Mouse (Mus musculus): ENCODE data around the gene 4930563M21Rik. TPM values are rescaled to one million over a fixed set of nuclear protein-coding genes. Genes with fewer than 3 reads are reported as not detected.

4930563M21Rik gene
- total RNA-seq (2021) (not detected), polyA plus RNA-seq (2012; rRNA removed) (not detected in 2 replicates)
- long read RNA-seq, result 0 reads

DNA sequence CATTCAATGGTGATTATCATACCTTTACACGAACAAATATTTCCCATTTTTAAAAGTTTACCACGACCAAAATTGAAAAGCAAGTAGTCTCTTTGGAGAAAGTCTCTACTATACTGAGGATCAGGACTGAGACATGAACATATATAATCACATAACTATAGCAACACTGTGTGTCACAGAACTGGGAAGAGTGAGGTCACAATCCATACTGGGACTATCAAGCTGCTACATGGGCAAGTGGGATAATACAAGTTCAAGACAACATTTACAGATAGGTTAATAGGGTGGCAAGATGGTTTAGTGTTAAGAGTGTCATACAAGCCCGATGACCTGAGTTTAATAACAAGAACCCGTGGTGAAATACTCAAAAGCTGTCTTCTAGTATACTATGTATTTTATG is at the start of gene 4930563M21Rik:
TSS of gene 4930563M21Rik (minus strand) at position 101 of the 400 bp plus-strand sequence.
- no peak for TF ChIP-seq CTCF (IDR thresholded peaks at IDR 0.05)
- no peak for TF ChIP-seq POLR2A (IDR thresholded peaks at IDR 0.05; ENCODE audit: insufficient read depth, low read depth, low read length)
- 65% methylated on average over 4 of the region's 4 CpGs for WGBS
- Histone ChIP-seq H3K4me3 (no peak within 1 kb of the TSS), H3K27me3 (ENCODE audit: control insufficient read depth, insufficient read depth, low read length) (no peaks in the 10 kb centered on the region), H3K27ac (no peak within 1 kb of the TSS), H3K36me3 (ENCODE audit: control insufficient read depth, insufficient read depth, low read length) (no peaks in the 10 kb centered on the region), H3K4me1 (ENCODE audit: control insufficient read depth, insufficient read depth, low read length) (no peaks in the 10 kb centered on the region), H3K9ac (ENCODE audit: low read depth, low read length) (no peak within 1 kb of the TSS), H3K79me2 (replicated peaks; ENCODE audit: control insufficient read depth, insufficient read depth, low read length) (no peaks in the 10 kb centered on the region)
- intact Hi-C loops (cut with DNase I), result no loop called here
- no peak for DNase-seq

GRCm38 (mm10) chr9:56056147-56056546 is 45.8 kb upstream of the 4930563M21Rik start:
- no peak for DNase-seq
- Histone ChIP-seq H3K79me2 (replicated peaks; ENCODE audit: control insufficient read depth, insufficient read depth, low read length) (no peaks in the 10 kb centered on the region), H3K36me3 (ENCODE audit: control insufficient read depth, insufficient read depth, low read length) (peaks cover 11% of the 10 kb centered on the region), H3K27ac (no peak overlapping the region), H3K27me3 (ENCODE audit: control insufficient read depth, insufficient read depth, low read length) (no peaks in the 10 kb centered on the region), H3K4me3 (no peak overlapping the region), H3K9ac (ENCODE audit: low read depth, low read length) (no peak overlapping the region), H3K4me1 (ENCODE audit: control insufficient read depth, insufficient read depth, low read length) (no peaks in the 10 kb centered on the region)
- intact Hi-C loops (cut with DNase I), result no loop called here
- TF ChIP-seq EP300 (IDR thresholded peaks at IDR 0.05; ENCODE audit: insufficient read depth, low read depth, low read length), result no peak
- TF ChIP-seq CTCF (IDR thresholded peaks at IDR 0.05), result no peak
- no peak for TF ChIP-seq POLR2A (IDR thresholded peaks at IDR 0.05; ENCODE audit: insufficient read depth, low read depth, low read length)
- 70% methylated on average over 6 of the region's 6 CpGs for WGBS

DNA sequence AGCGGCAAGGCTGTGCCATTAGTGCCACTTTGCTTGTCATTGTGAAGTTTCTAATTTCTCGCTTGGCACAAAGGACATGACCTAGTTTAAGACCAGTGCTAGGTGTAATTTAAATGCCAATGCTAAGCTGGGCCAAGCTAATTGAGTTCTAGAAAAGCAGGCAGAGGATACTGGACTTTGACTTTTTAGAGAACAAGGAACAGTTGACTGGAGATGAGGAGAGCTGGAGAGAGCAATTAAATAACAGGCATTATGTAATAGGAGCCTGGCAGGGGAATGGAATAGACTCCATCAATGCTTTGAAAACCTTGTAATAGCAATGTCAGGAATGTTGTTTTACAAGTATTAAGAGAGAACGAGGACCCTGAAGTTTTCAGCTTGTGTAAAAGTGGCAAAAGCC is 43.4 kb upstream of the 4930563M21Rik start:
- 75% methylated on average over 3 of the region's 3 CpGs for WGBS
- Histone ChIP-seq H3K27me3 (ENCODE audit: control insufficient read depth, insufficient read depth, low read length) (no peaks in the 10 kb centered on the region), H3K4me1 (ENCODE audit: control insufficient read depth, insufficient read depth, low read length) (no peaks in the 10 kb centered on the region), H3K79me2 (replicated peaks; ENCODE audit: control insufficient read depth, insufficient read depth, low read length) (no peaks in the 10 kb centered on the region), H3K27ac (no peak overlapping the region), H3K9ac (ENCODE audit: low read depth, low read length) (no peak overlapping the region), H3K4me3 (no peak overlapping the region), H3K36me3 (ENCODE audit: control insufficient read depth, insufficient read depth, low read length) (peaks cover 11% of the 10 kb centered on the region)
- DNase-seq, result no peak
- intact Hi-C loops (cut with DNase I), result no loop called here
- TF ChIP-seq CTCF (IDR thresholded peaks at IDR 0.05), result no peak
- TF ChIP-seq POLR2A (IDR thresholded peaks at IDR 0.05; ENCODE audit: insufficient read depth, low read depth, low read length), result no peak
- TF ChIP-seq EP300 (IDR thresholded peaks at IDR 0.05; ENCODE audit: insufficient read depth, low read depth, low read length), result no peak

DNA sequence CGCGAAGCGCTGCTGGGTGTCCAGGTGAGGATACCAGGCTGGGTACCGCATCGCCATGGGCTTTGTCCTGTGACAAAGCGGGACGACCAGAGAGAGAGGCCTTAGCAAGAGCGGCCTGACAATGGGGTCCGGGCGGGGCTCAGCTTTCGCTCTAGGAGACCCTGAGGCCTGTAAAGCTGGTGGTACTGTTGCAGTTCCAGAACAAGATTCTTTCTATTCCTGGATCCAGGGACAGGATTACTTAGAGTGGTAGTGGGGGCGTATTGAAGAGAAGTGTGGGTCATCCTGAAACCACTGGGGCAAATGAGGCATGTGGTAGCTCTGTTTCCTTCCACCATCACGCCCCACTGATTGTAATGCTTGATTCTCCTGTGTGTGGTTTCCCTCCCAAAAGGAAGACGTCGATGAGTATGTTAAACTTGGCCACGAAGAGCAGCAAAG is 31.9 kb upstream of the 4930563M21Rik start:
- no peak for DNase-seq
- TF ChIP-seq CTCF (IDR thresholded peaks at IDR 0.05) (no peak), EP300 (IDR thresholded peaks at IDR 0.05; ENCODE audit: insufficient read depth, low read depth, low read length) (no peak), POLR2A (IDR thresholded peaks at IDR 0.05; ENCODE audit: insufficient read depth, low read depth, low read length) (no peak)
- Histone ChIP-seq H3K27me3 (ENCODE audit: control insufficient read depth, insufficient read depth, low read length) (no peaks in the 10 kb centered on the region), H3K36me3 (ENCODE audit: control insufficient read depth, insufficient read depth, low read length) (peaks cover 10% of the 10 kb centered on the region), H3K9ac (ENCODE audit: low read depth, low read length) (peak overlapping the region; percentile 93), H3K4me1 (ENCODE audit: control insufficient read depth, insufficient read depth, low read length) (peaks cover 2% of the 10 kb centered on the region), H3K27ac (peak overlapping the region; percentile 87), H3K4me3 (peak overlapping the region; percentile 88), H3K79me2 (replicated peaks; ENCODE audit: control insufficient read depth, insufficient read depth, low read length) (0 out of 2 replicates have a peak, but pooled peaks cover 1% of the 10 kb centered on the region)
- under 1% methylated on average over 16 of the region's 16 CpGs for WGBS
- intact Hi-C loops (cut with DNase I), result no loop called here

GRCm38 (mm10) chr9:56041372-56042180 is 31.2 kb upstream of the 4930563M21Rik start, which contains the start of gene Rcn2:
Gene Rcn2 (plus strand): TSS chr9:56041845.
- Histone ChIP-seq H3K36me3 (ENCODE audit: control insufficient read depth, insufficient read depth, low read length) (peaks cover 10% of the 10 kb centered on the region), H3K9ac (ENCODE audit: low read depth, low read length) (peak within 1 kb of the TSS; percentile 93), H3K27me3 (ENCODE audit: control insufficient read depth, insufficient read depth, low read length) (no peaks in the 10 kb centered on the region), H3K4me1 (ENCODE audit: control insufficient read depth, insufficient read depth, low read length) (peaks cover 2% of the 10 kb centered on the region), H3K27ac (peak within 1 kb of the TSS; percentile 87), H3K4me3 (peak within 1 kb of the TSS; percentile 88), H3K79me2 (replicated peaks; ENCODE audit: control insufficient read depth, insufficient read depth, low read length) (0 out of 2 replicates have a peak, but pooled peaks cover 1% of the 10 kb centered on the region)
- intact Hi-C loops (cut with DNase I), result no loop called here
- peak; percentile 40 for TF ChIP-seq CTCF (IDR thresholded peaks at IDR 0.05)
- TF ChIP-seq POLR2A (IDR thresholded peaks at IDR 0.05; ENCODE audit: insufficient read depth, low read depth, low read length), result peak; percentile 72
- TF ChIP-seq EP300 (IDR thresholded peaks at IDR 0.05; ENCODE audit: insufficient read depth, low read depth, low read length), result no peak
- under 1% methylated on average over 48 of the region's 49 CpGs for WGBS
- peak; percentile 96 to 97 for DNase-seq

DNA sequence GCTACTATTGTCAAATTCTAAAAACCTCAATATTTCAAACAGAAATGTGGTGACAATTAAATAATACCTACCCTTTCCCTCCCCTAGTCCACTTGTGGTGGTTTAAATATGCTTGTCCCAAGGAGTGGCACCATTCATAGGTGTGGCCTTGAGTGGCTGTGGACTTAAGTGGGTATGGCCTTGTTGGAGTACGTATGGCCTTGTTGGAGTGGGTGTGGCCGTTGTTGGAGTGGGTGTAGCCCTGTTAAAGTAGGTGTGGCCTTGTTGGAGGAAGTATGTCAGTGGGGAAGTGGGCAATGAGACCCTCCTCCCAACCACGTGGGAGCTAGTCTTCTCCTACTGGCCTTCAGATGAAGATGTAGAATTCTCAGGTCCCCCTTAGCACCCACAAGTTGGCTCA is 21.9 kb upstream of the 4930563M21Rik start:
- no peaks in the 10 kb centered on the region for H3K79me2 ChIP-seq (replicated peaks; ENCODE audit: control insufficient read depth, insufficient read depth, low read length)
- H3K4me1 ChIP-seq (ENCODE audit: control insufficient read depth, insufficient read depth, low read length), result no peaks in the 10 kb centered on the region
- WGBS, result 55% methylated on average over 3 of the region's 3 CpGs
- H3K9ac ChIP-seq (ENCODE audit: low read depth, low read length), result no peak overlapping the region
- no peak for TF ChIP-seq EP300 (IDR thresholded peaks at IDR 0.05; ENCODE audit: insufficient read depth, low read depth, low read length)
- TF ChIP-seq POLR2A (IDR thresholded peaks at IDR 0.05; ENCODE audit: insufficient read depth, low read depth, low read length), result no peak
- TF ChIP-seq CTCF (IDR thresholded peaks at IDR 0.05), result no peak
- H3K36me3 ChIP-seq (ENCODE audit: control insufficient read depth, insufficient read depth, low read length), result no peaks in the 10 kb centered on the region
- intact Hi-C loops (cut with DNase I), result no loop called here
- no peak for DNase-seq
- no peaks in the 10 kb centered on the region for H3K27me3 ChIP-seq (ENCODE audit: control insufficient read depth, insufficient read depth, low read length)
- H3K27ac ChIP-seq, result no peak overlapping the region
- H3K4me3 ChIP-seq, result no peak overlapping the region
